Mouse (Mus musculus) kidney, adult 8-10 months (tissue): ENCODE measurements around the gene St3gal4.

ENCODE experiments used
- DNase-seq, 2 experiments: peaks; one replicate each; pipeline ENCODE4 v3.0.0; 2022

St3gal4 gene

GRCm38 (mm10) chr9:34997880-34998865 is 120.9 kb downstream of the St3gal4 start:
- no peak for DNase-seq
